Mouse (Mus musculus): ENCODE measurements at regions not wholly inside any gene's neighbourhood (a gene's known extent, or its start where the extent isn't known, plus 50 kb on each side); places are given as distances from the start of the nearest gene placed in this dataset.
A peak's percentile ranks its signal among the peaks of the same experiment; 100 is the strongest.
"Not testable (repeated sequence)": the region's sequence is repeated elsewhere in the genome, so short reads cannot be mapped to it uniquely, and the experiment has no call there.

DNA sequence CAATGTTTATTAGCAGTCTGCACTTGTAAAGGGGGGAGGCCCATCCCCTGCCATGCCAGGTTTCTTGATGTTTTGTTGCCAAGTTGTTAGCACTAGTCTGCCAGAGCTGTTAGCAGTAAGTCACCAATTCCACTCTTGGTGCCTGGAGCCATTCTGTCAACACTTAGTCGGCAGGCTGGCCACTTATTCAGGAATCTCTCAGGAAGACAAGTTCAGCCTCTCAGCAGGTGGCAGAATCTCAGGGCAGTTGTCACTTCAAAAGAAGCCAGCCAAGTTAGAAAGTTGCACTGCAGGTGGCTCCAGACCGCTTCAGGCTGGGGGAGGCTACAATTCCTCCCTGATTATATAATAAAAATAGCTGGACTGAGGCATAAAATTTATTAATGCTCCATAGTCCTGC is 424.2 kb downstream of the Cdh10 start:
- not testable (repeated sequence) for DNase-seq

- DNase-seq: no peak
Measured at GRCm38 (mm10) chr15:19247489-19247888, 428.7 kb downstream of the Cdh10 start.

DNA sequence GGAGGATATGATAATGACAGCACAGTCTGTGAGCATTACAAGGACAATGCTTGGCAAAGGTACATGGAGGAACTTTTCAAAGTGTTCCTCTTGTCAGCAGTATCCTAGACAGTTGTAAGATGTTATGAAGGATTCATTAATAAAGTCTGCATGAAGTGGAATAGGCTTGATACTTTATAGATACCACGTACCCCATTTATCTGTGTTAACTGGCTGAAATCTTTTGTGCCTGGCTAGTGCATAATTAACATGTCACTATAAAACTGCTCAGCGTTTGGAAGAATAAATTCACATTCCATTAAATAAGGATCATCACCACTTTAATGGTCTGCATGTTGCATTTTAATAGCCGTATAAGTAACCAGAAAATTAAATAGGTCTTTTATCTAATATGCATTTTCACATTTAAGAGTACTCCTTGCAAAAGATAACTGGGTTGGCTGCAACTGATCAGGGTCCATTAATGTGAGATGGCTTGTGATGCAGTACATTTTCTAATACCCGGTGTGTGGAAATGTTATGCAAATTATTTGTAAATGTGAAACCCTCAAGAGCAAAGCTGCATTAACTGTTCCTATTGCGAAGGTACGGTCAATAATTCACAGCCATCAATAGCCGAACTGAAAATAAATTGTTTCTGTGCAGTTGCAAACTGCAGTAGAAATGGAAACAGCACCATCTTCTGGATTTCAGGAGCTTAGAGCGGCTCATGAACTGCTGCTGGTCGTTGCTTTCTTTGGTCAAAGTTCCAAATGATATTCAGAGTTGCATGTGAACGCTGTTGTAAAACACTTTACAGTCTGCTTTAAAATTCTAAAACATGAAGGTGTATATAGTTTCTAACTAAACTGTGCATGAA is 457.4 kb downstream of the Cdh10 start:
- peak; percentile 4 for DNase-seq

DNA sequence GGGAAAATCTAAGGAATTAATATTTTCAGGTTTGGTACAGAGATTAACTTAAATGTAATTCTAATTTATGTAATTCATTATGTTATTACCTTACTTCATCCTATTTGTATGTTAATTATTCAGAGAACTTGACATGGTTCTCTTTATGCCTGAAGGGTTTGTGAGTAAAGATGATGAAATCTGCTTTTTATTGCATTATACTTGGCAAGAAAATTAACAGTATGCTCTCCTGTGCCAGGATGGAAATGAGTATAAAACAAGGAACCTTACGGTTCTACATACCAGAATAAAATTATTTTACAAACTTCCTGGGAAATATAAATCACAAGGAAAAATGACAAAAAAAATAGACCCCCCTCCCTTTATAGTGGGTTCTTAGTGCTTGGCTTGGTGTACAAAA is 497.6 kb downstream of the Cdh10 start:
- no peak for DNase-seq

DNA sequence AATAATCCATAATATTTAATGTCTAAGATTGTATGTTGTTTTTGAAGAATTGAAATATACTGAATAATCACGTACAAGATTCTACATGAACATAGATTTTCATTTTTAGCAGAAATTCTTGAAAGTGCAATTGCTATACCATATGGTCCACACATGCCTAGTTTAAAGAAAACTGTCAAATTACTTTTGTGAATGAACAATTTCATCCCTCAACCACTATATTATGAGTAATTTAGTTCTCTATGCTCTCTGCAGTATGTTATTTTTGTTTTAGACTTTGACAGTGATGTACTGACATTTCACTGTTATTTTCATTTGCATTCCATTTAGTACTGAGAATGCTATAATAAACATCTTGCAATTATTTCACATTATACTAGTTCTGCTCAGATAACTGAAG is 537.6 kb downstream of the Cdh10 start:
- DNase-seq: no peak

- DNase-seq: peak; percentile 39
Measured at GRCm38 (mm10) chr15:19360650-19361049, 541.9 kb downstream of the Cdh10 start.

GRCm38 (mm10) chr15:19389951-19390350 is 571.2 kb downstream of the Cdh10 start:
- DNase-seq: no peak

GRCm38 (mm10) chr15:19391250-19391982 is 572.7 kb downstream of the Cdh10 start:
- DNase-seq: no peak

GRCm38 (mm10) chr15:19395681-19396080 is 576.9 kb downstream of the Cdh10 start:
- no peak for DNase-seq
